Mouse (Mus musculus) liver, postnatal 0 days (tissue): ENCODE data around the gene Farsa.

ENCODE experiments used
- CTCF ChIP-seq: sonication (generic); IDR thresholded peaks from 2 replicates; pipeline ENCODE4 v1.5.1; 2016; ENCODE audit warnings: antibody characterized with exemption, low read depth
- EP300 ChIP-seq: IDR thresholded peaks from 2 replicates; pipeline ENCODE4 v1.6.1; 2016; ENCODE audit warnings: antibody characterized with exemption, low read depth, mild to moderate bottlenecking

DNA sequence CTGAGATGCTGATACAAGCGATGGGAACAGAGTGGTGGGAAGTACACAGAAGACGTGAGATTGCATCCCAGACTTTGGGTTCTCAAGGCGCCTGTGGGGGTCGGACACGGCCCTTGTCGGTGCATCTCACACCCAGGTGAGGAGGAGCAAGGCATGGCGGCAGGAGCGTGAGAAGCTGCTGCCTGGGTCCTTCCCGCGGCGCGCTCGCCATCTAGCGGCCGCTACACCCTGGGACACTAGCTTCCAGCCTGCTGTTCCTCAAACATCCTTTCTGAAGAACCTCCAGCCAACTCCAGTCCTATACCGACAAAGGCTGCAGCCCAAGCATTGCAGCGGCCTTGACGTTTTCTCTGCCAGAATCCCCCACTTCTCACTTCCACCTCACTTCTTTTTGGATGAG, 33.1 kb upstream of the Farsa start:
- TF ChIP-seq EP300 (no peak), CTCF (peak; percentile 93)
